Mouse (Mus musculus) myocyte (in vitro differentiated cells): Measurements from ENCODE around the gene Rhbdf1. TPM values are rescaled to one million over a fixed set of nuclear protein-coding genes. Genes with fewer than 3 reads are reported as not detected.

Experiments used
- H3K27me3 ChIP-seq: one replicate; pipeline ENCODE4 v1.6.1; 2011; ENCODE audit not compliant: control insufficient read depth, insufficient read depth, insufficient read length
- H3K36me3 ChIP-seq: one replicate; pipeline ENCODE4 v1.6.1; 2011; ENCODE audit not compliant: control insufficient read depth, insufficient read depth
- H3K4me2 ChIP-seq: one replicate; pipeline ENCODE4 v1.6.1; 2011; ENCODE audit warnings: low read depth, control low read depth
- H3K4me3 ChIP-seq: one replicate; pipeline ENCODE4 v1.5.1; 2011; ENCODE audit warnings: mild to moderate bottlenecking, control low read depth, moderate library complexity
- H3K79me2 ChIP-seq: one replicate; pipeline ENCODE4 v1.6.1; 2011; ENCODE audit not compliant: control insufficient read depth, insufficient read depth
- H3ac ChIP-seq: one replicate; pipeline ENCODE4 v1.6.1; 2011; ENCODE audit not compliant: control insufficient read depth, insufficient read length
- CEBPB ChIP-seq: IDR thresholded peaks from 2 replicates; pipeline ENCODE4 v1.6.1; 2011; ENCODE audit warnings: mild to moderate bottlenecking, moderate library complexity; ENCODE audit not compliant: poor library complexity, insufficient read depth, severe bottlenecking
- E2F4 ChIP-seq: IDR thresholded peaks from one replicate; pipeline ENCODE4 v1.6.1; 2011; ENCODE audit warnings: mild to moderate bottlenecking, control low read depth, moderate library complexity; ENCODE audit not compliant: insufficient read depth
- MAX ChIP-seq: IDR thresholded peaks from one replicate; pipeline ENCODE4 v1.6.1; 2011; ENCODE audit warnings: low read depth, mild to moderate bottlenecking, control low read depth
- MYOD1 ChIP-seq, 3 experiments: IDR thresholded peaks; one replicate each; pipeline ENCODE4 v1.6.1; 2011; ENCODE audit warnings: control low read depth in 2 of 3, low read depth in 2 of 3, mild to moderate bottlenecking in 2 of 3, moderate library complexity in 1 of 3; ENCODE audit not compliant: insufficient read length in 2 of 3, control insufficient read depth in 1 of 3
- MYOG ChIP-seq, 3 experiments: IDR thresholded peaks; one replicate each; pipeline ENCODE4 v1.6.1; 2011; ENCODE audit warnings: control low read depth in 2 of 3, low read depth in 2 of 3, mild to moderate bottlenecking in 2 of 3; ENCODE audit not compliant: insufficient read length in 2 of 3, control insufficient read depth in 1 of 3, insufficient read depth in 1 of 3
- POLR2A ChIP-seq: IDR thresholded peaks from one replicate; pipeline ENCODE4 v1.6.1; 2011; ENCODE audit warnings: low read depth, mild to moderate bottlenecking, control low read depth, moderate library complexity; ENCODE audit not compliant: insufficient read length
- POLR2AphosphoS2 ChIP-seq: IDR thresholded peaks from one replicate; pipeline ENCODE4 v1.6.1; 2011; ENCODE audit warnings: low read depth, control low read depth; ENCODE audit not compliant: insufficient read length
- REST ChIP-seq: IDR thresholded peaks from one replicate; pipeline ENCODE4 v1.6.1; 2011; ENCODE audit warnings: mild to moderate bottlenecking, control low read depth, moderate library complexity; ENCODE audit not compliant: insufficient read depth, insufficient read length
- SRF ChIP-seq: IDR thresholded peaks from one replicate; pipeline ENCODE4 v1.6.1; 2011; ENCODE audit warnings: low read depth; ENCODE audit not compliant: control insufficient read depth, insufficient read length
- TCF12 ChIP-seq: IDR thresholded peaks from one replicate; pipeline ENCODE4 v1.6.1; 2011; ENCODE audit warnings: mild to moderate bottlenecking, control low read depth; ENCODE audit not compliant: poor library complexity, insufficient read depth, severe bottlenecking
- TCF3 ChIP-seq: IDR thresholded peaks from one replicate; pipeline ENCODE4 v1.6.1; 2011; ENCODE audit warnings: low read depth, control low read depth; ENCODE audit not compliant: insufficient read length
- USF1 ChIP-seq: IDR thresholded peaks from one replicate; pipeline ENCODE4 v1.6.1; 2011; ENCODE audit warnings: low read depth, mild to moderate bottlenecking, control low read depth, moderate library complexity
- polyA plus RNA-seq: library from polyadenylated mRNA; unstranded; fragments of >200 nt; fragmentation: generic; extraction: Trizol; gene quantifications from one replicate; pipeline ENCODE4 v1.2.1, GENCODE M21; 2012; ENCODE audit warnings: missing spikeins

Gene Rhbdf1
- polyA plus RNA-seq, 1 experiment = 73.3 TPM

- H3K36me3 ChIP-seq = peaks cover 25% of the 10 kb centered on the region
- no peaks in the 10 kb centered on the region for H3K79me2 ChIP-seq
- H3K27me3 ChIP-seq = no peaks in the 10 kb centered on the region
- no peak overlapping the region for H3ac ChIP-seq
- H3K4me2 ChIP-seq = no peak overlapping the region
- H3K4me3 ChIP-seq = no peak overlapping the region
- TF ChIP-seq REST = no peak
- no peak for TF ChIP-seq E2F4
- TF ChIP-seq POLR2A = no peak
- no peak for TF ChIP-seq MYOD1 (IDR thresholded peaks at IDR 0.05; ENCODE audit: control insufficient read depth in 1 of 3, insufficient read length in 2 of 3, low read depth in 2 of 3)
- no peak for TF ChIP-seq TCF12
- no peak for TF ChIP-seq SRF
- no peak for TF ChIP-seq MYOG (IDR thresholded peaks at IDR 0.05; ENCODE audit: control insufficient read depth in 1 of 3, insufficient read depth in 1 of 3, insufficient read length in 2 of 3, low read depth in 2 of 3)
- no peak for TF ChIP-seq TCF3
- TF ChIP-seq POLR2AphosphoS2 = no peak
- TF ChIP-seq CEBPB = no peak
- TF ChIP-seq MAX = no peak
- TF ChIP-seq USF1 = no peak
Measured at GRCm38 (mm10) chr11:32230220-32230619, 8.1 kb upstream of the Rhbdf1 start.

GRCm38 (mm10) chr11:32228292-32228845, 6.3 kb upstream of the Rhbdf1 start:
- no peaks in the 10 kb centered on the region for H3K79me2 ChIP-seq
- H3K27me3 ChIP-seq = no peaks in the 10 kb centered on the region
- no peak overlapping the region for H3ac ChIP-seq
- H3K4me2 ChIP-seq = no peak overlapping the region
- TF ChIP-seq MAX (no peak), SRF (no peak), REST (no peak), POLR2AphosphoS2 (peak; percentile 52)
- H3K36me3 ChIP-seq = peaks cover 17% of the 10 kb centered on the region
- no peak overlapping the region for H3K4me3 ChIP-seq

- H3ac ChIP-seq = no peak overlapping the region
- peak overlapping the region; percentile 35 for H3K4me3 ChIP-seq
- TF ChIP-seq TCF3 (no peak), E2F4 (no peak), REST (no peak), POLR2A (no peak), SRF (no peak)
- no peaks in the 10 kb centered on the region for H3K27me3 ChIP-seq
- no peak overlapping the region for H3K4me2 ChIP-seq
- peaks cover 11% of the 10 kb centered on the region for H3K36me3 ChIP-seq
- no peaks in the 10 kb centered on the region for H3K79me2 ChIP-seq
Measured at GRCm38 (mm10) chr11:32227555-32227954, 5.5 kb upstream of the Rhbdf1 start.

- peak overlapping the region; percentile 44 for H3ac ChIP-seq
- H3K36me3 ChIP-seq = peaks cover 5% of the 10 kb centered on the region
- no peaks in the 10 kb centered on the region for H3K27me3 ChIP-seq
- H3K4me2 ChIP-seq = peak overlapping the region; percentile 77
- TF ChIP-seq E2F4 = no peak
- no peak for TF ChIP-seq MYOD1 (IDR thresholded peaks at IDR 0.05; ENCODE audit: control insufficient read depth in 1 of 3, insufficient read length in 2 of 3, low read depth in 2 of 3)
- no peak for TF ChIP-seq TCF3
- TF ChIP-seq SRF = no peak
- no peak for TF ChIP-seq REST
- TF ChIP-seq USF1 = no peak
- no peak for TF ChIP-seq TCF12
- TF ChIP-seq MAX = no peak
- TF ChIP-seq MYOG (IDR thresholded peaks at IDR 0.05; ENCODE audit: control insufficient read depth in 1 of 3, insufficient read depth in 1 of 3, insufficient read length in 2 of 3, low read depth in 2 of 3) = no peak
- TF ChIP-seq POLR2A = no peak
- TF ChIP-seq POLR2AphosphoS2 = no peak
- no peak for TF ChIP-seq CEBPB
- no peaks in the 10 kb centered on the region for H3K79me2 ChIP-seq
- H3K4me3 ChIP-seq = peak overlapping the region; percentile 35
Measured at GRCm38 (mm10) chr11:32227041-32227440, 4.9 kb upstream of the Rhbdf1 start.

GRCm38 (mm10) chr11:32226124-32226871, 4.2 kb upstream of the Rhbdf1 start, which contains the start of gene Mpg:
Mpg (plus strand) TSS chr11:32226505.
- Histone ChIP-seq H3K4me3 (peak within 1 kb of the TSS; percentile 35), H3K27me3 (no peaks in the 10 kb centered on the region), H3K36me3 (peaks cover 4% of the 10 kb centered on the region), H3K4me2 (peak within 1 kb of the TSS; percentile 77), H3ac (peak within 1 kb of the TSS; percentile 44), H3K79me2 (peaks cover 3% of the 10 kb centered on the region)
- no peak for TF ChIP-seq CEBPB
- no peak for TF ChIP-seq MAX
- no peak for TF ChIP-seq USF1
- peak; percentile 98 for TF ChIP-seq POLR2A
- no peak for TF ChIP-seq TCF12
- TF ChIP-seq TCF3 = no peak
- peak; percentile 15 for TF ChIP-seq E2F4
- TF ChIP-seq POLR2AphosphoS2 = peak; percentile 97
- TF ChIP-seq SRF = peak; percentile 26
